Comparison of ENCODE assay signal across 10 mouse cellular contexts in the genomic region with DNA sequence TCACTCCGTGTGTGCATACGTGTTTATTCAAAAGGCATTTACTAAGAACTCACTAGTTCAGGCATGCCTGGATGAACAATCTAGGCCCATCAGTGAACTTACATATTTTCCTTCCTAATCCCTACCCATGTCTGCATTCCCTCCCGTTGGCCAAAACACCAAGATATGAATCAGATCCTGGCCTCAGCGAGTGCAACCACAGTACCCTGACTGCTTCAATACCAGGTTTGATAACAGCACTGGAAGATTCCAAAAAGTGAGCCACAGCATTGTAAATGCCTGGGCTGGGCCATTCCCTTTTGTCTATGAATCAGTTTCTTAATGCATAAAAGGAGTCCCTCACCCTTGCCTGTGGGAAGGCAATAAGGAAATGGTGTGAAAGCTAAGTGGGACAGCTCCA. TPM values are rescaled to one million over a fixed set of nuclear protein-coding genes. Genes with fewer than 3 reads are reported as not detected.
A peak's percentile ranks its signal among the peaks of the same experiment; 100 is the strongest.
DNase-seq lines count a peak whose midpoint lies in the region; ATAC-seq and TF ChIP-seq lines count a peak whose summit lies in the region.
"Had no signal": no experiment of that assay in that cellular context is flagged by ENCODE, and none has a peak within 500 bp of the region (broad histone marks: within the 10 kb centered on the region; RNA-seq: fewer than 3 reads in every experiment).

No protein-coding gene starts in this region.

- H3K27me3 ChIP-seq in embryonic facial prominence, embryonic 11.5 days (ENCODE audit: control insufficient read depth, insufficient read depth, low read length) = peaks cover 7% of the 10 kb centered on the region
- H3K27me3 ChIP-seq in hindbrain, postnatal 0 days (ENCODE audit: insufficient read depth, low read length) = peaks cover 10% of the 10 kb centered on the region; the same call in 1 of the 2 replicates
- no peaks in the 10 kb centered on the region for H3K27me3 ChIP-seq in myocyte (ENCODE audit: control insufficient read depth, insufficient read depth, insufficient read length)

- peak overlapping the region; percentile 94 for H3K4me3 ChIP-seq in layer of hippocampus, adult 2 months
- peak overlapping the region; percentile 67 for H3K4me3 ChIP-seq in embryonic facial prominence, embryonic 11.5 days (ENCODE audit: low read depth, low read length)
- peak overlapping the region; percentile 69 for H3K4me3 ChIP-seq in hindbrain, postnatal 0 days (ENCODE audit: low read length)
- H3K4me3 ChIP-seq in myocyte = peak overlapping the region; percentile 40

- no peaks in the 10 kb centered on the region for H3K79me2 ChIP-seq in myocyte (ENCODE audit: control insufficient read depth, insufficient read depth)

- H3K36me3 ChIP-seq in embryonic facial prominence, embryonic 11.5 days (replicated peaks; ENCODE audit: control insufficient read depth, insufficient read depth, low read depth, low read length) = no peaks in the 10 kb centered on the region
- H3K36me3 ChIP-seq in hindbrain, postnatal 0 days (ENCODE audit: insufficient read depth, low read length) = no peaks in the 10 kb centered on the region
- no peaks in the 10 kb centered on the region for H3K36me3 ChIP-seq in myocyte (ENCODE audit: control insufficient read depth, insufficient read depth)

- no peak overlapping the region for H3ac ChIP-seq in myocyte (ENCODE audit: control insufficient read depth, insufficient read length)

- no peak for TF ChIP-seq CTCF in layer of hippocampus, adult 2 months (conservative IDR thresholded peaks at IDR 0.05)
- no peak for TF ChIP-seq CTCF in hindbrain, postnatal 0 days (IDR thresholded peaks at IDR 0.05; ENCODE audit: low read depth)

- no peak for ATAC-seq in embryonic facial prominence, embryonic 11.5 days (replicated peaks; ENCODE audit: insufficient number of reproducible peaks, low FRiP score, low TSS enrichment, low read depth)
- ATAC-seq in hindbrain, postnatal 0 days = no peak
- ATAC-seq in monocyte, adult 5-6 weeks (replicated peaks; ENCODE audit: insufficient number of reproducible peaks, low FRiP score, low TSS enrichment, poor library complexity, severe bottlenecking) = no peak

- TF ChIP-seq POLR2A in myocyte (IDR thresholded peaks at IDR 0.05; ENCODE audit: insufficient read length, low read depth) = no peak

- no peaks in the 10 kb centered on the region for H3K9me3 ChIP-seq in embryonic facial prominence, embryonic 11.5 days (replicated peaks; ENCODE audit: control insufficient read depth, low read length)
- H3K9me3 ChIP-seq in hindbrain, postnatal 0 days (ENCODE audit: low read length) = no peaks in the 10 kb centered on the region

- H3K27ac ChIP-seq in layer of hippocampus, adult 2 months = 0 out of 2 replicates have a peak overlapping the region, but pooled peaks have one; percentile 88
- H3K27ac ChIP-seq in embryonic facial prominence, embryonic 11.5 days (replicated peaks; ENCODE audit: low read depth, low read length) = no peak overlapping the region
- no peak overlapping the region for H3K27ac ChIP-seq in hindbrain, postnatal 0 days

- WGBS in embryonic facial prominence, embryonic 11.5 days = 64% methylated on average over 4 of the region's 4 CpGs
- WGBS in hindbrain, postnatal 0 days = 61% methylated on average over 4 of the region's 4 CpGs

- no peak for DNase-seq in layer of hippocampus, adult 2 months (ENCODE audit: low spot score in 2 of 2)
- no peak for DNase-seq in layer of hippocampus, adult 9-10 months (ENCODE audit: low spot score)
- no peak for DNase-seq in embryonic facial prominence, embryonic 11.5 days (ENCODE audit: low spot score)
- no peak for DNase-seq in hindbrain, postnatal 0 days (ENCODE audit: low spot score)
- DNase-seq in c-Kit-positive CD71-positive TER-119-positive erythroid progenitor cells, embryonic 14.5 days (ENCODE audit: low spot score) = no peak
- no peak for DNase-seq in adrenal gland, adult 2 months
- DNase-seq: kidney, adult 8-10 months; spleen, adult 18-20 months had no signal

- no peaks in the 10 kb centered on the region for H3K4me1 ChIP-seq in embryonic facial prominence, embryonic 11.5 days (ENCODE audit: control insufficient read depth, insufficient read depth, low read length)
- H3K4me1 ChIP-seq in hindbrain, postnatal 0 days (ENCODE audit: insufficient read depth, low read length) = peaks cover 3% of the 10 kb centered on the region; the same call in 1 of the 2 replicates

- H3K9ac ChIP-seq in embryonic facial prominence, embryonic 11.5 days (replicated peaks; ENCODE audit: low read length) = no peak overlapping the region
- H3K9ac ChIP-seq in hindbrain, postnatal 0 days (replicated peaks; ENCODE audit: low read length) = no peak overlapping the region

- peak overlapping the region; percentile 94 for H3K4me2 ChIP-seq in embryonic facial prominence, embryonic 11.5 days (ENCODE audit: low read depth, low read length)
- peak overlapping the region; percentile 87 for H3K4me2 ChIP-seq in hindbrain, postnatal 0 days (ENCODE audit: low read depth, low read length)
- peak overlapping the region; percentile 98 for H3K4me2 ChIP-seq in myocyte (ENCODE audit: low read depth)

TF ChIP-seq in myocyte, 11 proteins besides CTCF, POLR2A, EP300 and RAD21:
- TF ChIP-seq SRF (IDR thresholded peaks at IDR 0.05; ENCODE audit: control insufficient read depth, insufficient read length, low read depth) = no peak
- TF ChIP-seq MAX (IDR thresholded peaks at IDR 0.05; ENCODE audit: low read depth) = no peak
- no peak for TF ChIP-seq POLR2AphosphoS2 (IDR thresholded peaks at IDR 0.05; ENCODE audit: insufficient read length, low read depth)
- TF ChIP-seq TCF12 (IDR thresholded peaks at IDR 0.05; ENCODE audit: insufficient read depth, poor library complexity, severe bottlenecking) = no peak

RNA-seq across cellular contexts. Expression of a gene that starts 0.8 kb away (rescaled TPM):
- total RNA-seq in layer of hippocampus, adult 2 months (2021) = 1 to 10 TPM; 2.6 to 3.1 TPM
- polyA plus RNA-seq in embryonic facial prominence, embryonic 11.5 days (2014; fragmentation: Nextera tagmentation; extraction: Ambion mirVana) = 1.3 and 1.6 TPM in 2 replicates
- total RNA-seq in hindbrain, postnatal 0 days (2014; rRNA removed) = 2.3 and 3.2 TPM in 2 replicates
- polyA plus RNA-seq in hindbrain, postnatal 0 days (2015; fragmentation: Nextera tagmentation; extraction: Ambion mirVana) = 1.0 and 1.5 TPM in 2 replicates
- polyA plus RNA-seq in myocyte (2012; fragmentation: generic; extraction: Trizol) = 0.20 TPM
- total RNA-seq in monocyte, adult 5-6 weeks (2017) = 0.75 to 1.4 TPM (median 0.87 TPM) in 3 replicates
- 1 to 10 TPM; 1.4 to 5.1 TPM for total RNA-seq in adrenal gland, adult 2 months (2021)
- 3.4 and 7.0 TPM in 2 replicates for polyA plus RNA-seq in adrenal gland, adult 2 months (2012; rRNA removed)

RNA-seq across cellular contexts. Expression of a gene that starts 47.2 kb away (rescaled TPM):
- total RNA-seq in layer of hippocampus, adult 2 months (2021) = 10 to 100 TPM; 15.6 to 16.1 TPM
- polyA plus RNA-seq in embryonic facial prominence, embryonic 11.5 days (2014; fragmentation: Nextera tagmentation; extraction: Ambion mirVana) = 6.0 and 6.9 TPM in 2 replicates
- 24.5 and 26.7 TPM in 2 replicates for total RNA-seq in hindbrain, postnatal 0 days (2014; rRNA removed)
- 5.9 and 6.2 TPM in 2 replicates for polyA plus RNA-seq in hindbrain, postnatal 0 days (2015; fragmentation: Nextera tagmentation; extraction: Ambion mirVana)
- polyA plus RNA-seq in myocyte (2012; fragmentation: generic; extraction: Trizol) = 0.30 TPM
- 25.5 to 68.9 TPM (median 29.6 TPM) in 3 replicates for total RNA-seq in monocyte, adult 5-6 weeks (2017)
- total RNA-seq in adrenal gland, adult 2 months (2021) = 1 to 10 TPM; 2.2 to 2.8 TPM
- 8.7 and 12.4 TPM in 2 replicates for polyA plus RNA-seq in adrenal gland, adult 2 months (2012; rRNA removed)

Comparison
In these comparisons a context has a peak if more than half of its experiments do, and no peak if none do; other contexts are left out.
1. H3K4me3 ChIP-seq: peak in every context shown above with its lines; median percentile 94 in layer of hippocampus, adult 2 months; 69 in hindbrain, postnatal 0 days; 67 in embryonic facial prominence, embryonic 11.5 days; 40 in myocyte.